Comparison of ENCODE assay signal across 15 mouse cellular contexts in the genomic region with DNA sequence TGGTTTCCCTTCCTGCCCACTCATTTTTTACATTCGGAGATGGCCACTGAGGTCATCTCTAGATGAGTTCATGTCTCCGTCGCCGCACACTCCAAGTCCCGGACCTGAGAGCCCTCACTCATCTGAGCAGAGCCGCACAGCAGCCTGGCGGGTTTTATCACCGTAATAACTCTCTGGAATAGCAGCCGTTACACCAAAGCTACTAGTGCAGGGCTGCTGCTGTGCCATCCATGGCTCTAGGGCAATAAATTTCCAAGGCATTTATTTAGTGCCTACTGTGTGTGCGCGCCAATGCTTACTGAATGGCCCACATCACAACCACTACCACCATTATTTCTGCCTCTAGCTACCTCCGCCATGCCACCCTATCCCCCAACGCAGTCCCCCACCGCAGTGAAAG.
"Had no signal": no experiment of that assay in that cellular context is flagged by ENCODE, and none has a peak within 500 bp of the region (broad histone marks: within the 10 kb centered on the region; RNA-seq: fewer than 3 reads in every experiment).

No protein-coding gene starts in this region.

- H3K4me2 ChIP-seq: neural tube, embryonic 12.5 days; stomach, embryonic 15.5 days had no signal

- H3K9ac ChIP-seq: neural tube, embryonic 12.5 days; stomach, embryonic 15.5 days had no signal

- H3K9me3 ChIP-seq: neural tube, embryonic 12.5 days; stomach, embryonic 15.5 days had no signal

- H3K4me3 ChIP-seq: myocyte; neural tube, embryonic 12.5 days; stomach, embryonic 15.5 days had no signal

- H3K27me3 ChIP-seq: neural tube, embryonic 12.5 days; stomach, embryonic 15.5 days had no signal

- H3K27ac ChIP-seq: neural tube, embryonic 12.5 days; stomach, embryonic 15.5 days; stomach, postnatal 0 days had no signal

- H3K4me1 ChIP-seq: neural tube, embryonic 12.5 days; stomach, embryonic 15.5 days had no signal

- H3K36me3 ChIP-seq: neural tube, embryonic 12.5 days; stomach, embryonic 15.5 days had no signal

- DNase-seq: retina, postnatal 1 day; right cerebral cortex, adult 18-20 months; right cerebral cortex, postnatal 14 days; right cerebral cortex, postnatal 25 days; right cerebral cortex, postnatal 4 days; spleen, adult 18-20 months; thymus, adult 18-20 months; thymus, adult 2 months; thymus, postnatal 14 days; thymus, postnatal 36 days; thymus, postnatal 4 days had no signal
